Mouse (Mus musculus) G1E (cell line): ENCODE data around the gene Lrp1.

Experiments used
- CTCF ChIP-seq: IDR thresholded peaks from 2 replicates; pipeline ENCODE4 v1.5.1; 2012; ENCODE audit warnings: low read depth, low read length, inconsistent platforms, mixed read lengths
- POLR2AphosphoS5 ChIP-seq: IDR thresholded peaks from 2 replicates; pipeline ENCODE4 v1.6.1; 2012; ENCODE audit warnings: low read depth, low read length, inconsistent platforms; ENCODE audit not compliant: insufficient replicate concordance

- TF ChIP-seq CTCF (no peak), POLR2AphosphoS5 (no peak)
Measured at GRCm38 (mm10) chr10:127598607-127599006, 22.3 kb downstream of the Lrp1 start.
